Mouse (Mus musculus): Measurements from ENCODE around the gene Wnt2. TPM values are rescaled to one million over a fixed set of nuclear protein-coding genes. Genes with fewer than 3 reads are reported as not detected.
A peak's percentile ranks its signal among the peaks of the same experiment; 100 is the strongest.

The Wnt2 gene
- total and polyA plus RNA-seq, 3 experiments: not detected

GRCm38 (mm10) chr6:17951779-17952178 lies 78.6 kb downstream of the Wnt2 start:
- TF ChIP-seq HCFC1 (IDR thresholded peaks at IDR 0.05; ENCODE audit: low read depth, low read length): no peak
- no peak for TF ChIP-seq SMC3 (IDR thresholded peaks at IDR 0.05; ENCODE audit: low read depth, low read length)
- TF ChIP-seq RCOR1 (IDR thresholded peaks at IDR 0.05; ENCODE audit: low read depth, low read length): no peak
- no peak for TF ChIP-seq MXI1 (IDR thresholded peaks at IDR 0.05; ENCODE audit: low read depth, low read length)
- H3K9ac ChIP-seq (ENCODE audit: control insufficient read depth, low read depth, low read length, poor library complexity, severe bottlenecking): no peak overlapping the region

GRCm38 (mm10) chr6:17949103-17949502 lies 81.3 kb downstream of the Wnt2 start:
- TF ChIP-seq RCOR1 (IDR thresholded peaks at IDR 0.05; ENCODE audit: low read depth, low read length) (no peak), MXI1 (IDR thresholded peaks at IDR 0.05; ENCODE audit: low read depth, low read length) (no peak), KAT2A (conservative IDR thresholded peaks at IDR 0.05; ENCODE audit: low read depth, low read length) (no peak), USF2 (IDR thresholded peaks at IDR 0.05; ENCODE audit: borderline replicate concordance in 1 of 2, insufficient read depth in 1 of 2, low read depth in 1 of 2, low read length in 2 of 2) (no peak), ZMIZ1 (IDR thresholded peaks at IDR 0.05; ENCODE audit: low read depth, low read length) (no peak), MAX (IDR thresholded peaks at IDR 0.05; ENCODE audit: low read length) (no peak), MAFK (IDR thresholded peaks at IDR 0.05; ENCODE audit: borderline replicate concordance, low read depth, low read length) (no peak), ZC3H11A (IDR thresholded peaks at IDR 0.05; ENCODE audit: low read depth, low read length) (no peak), HCFC1 (IDR thresholded peaks at IDR 0.05; ENCODE audit: low read depth, low read length) (no peak), MEF2A (IDR thresholded peaks at IDR 0.05; ENCODE audit: extremely low read depth, insufficient replicate concordance, low read depth, low read length, poor library complexity, severe bottlenecking) (no peak)

More at GRCm38 (mm10) chr6:17951779-17952178, 78.6 kb downstream of the Wnt2 start:
- Histone ChIP-seq H3K27me3 (ENCODE audit: control insufficient read depth in 1 of 2, insufficient read depth in 2 of 2, low read length in 2 of 2) (no peaks in the 10 kb centered on the region), H3K9me3 (replicated peaks; ENCODE audit: insufficient read depth, low read length) (no peaks in the 10 kb centered on the region), H3K4me1 (ENCODE audit: control insufficient read depth in 1 of 2, insufficient read depth in 2 of 2, low read length in 2 of 2) (peaks cover 0 to 11% of the 10 kb centered on the region in 2 experiments; a peak in 2 of 4 replicates), H3K4me3 (ENCODE audit: control insufficient read depth in 1 of 2, insufficient read depth in 1 of 2, low read depth in 2 of 2, low read length in 2 of 2) (no peak overlapping the region), H3K27ac (ENCODE audit: control insufficient read depth, low read depth, low read length) (no peak overlapping the region), H3K36me3 (ENCODE audit: control insufficient read depth in 1 of 2, insufficient read depth in 2 of 2, low read length in 2 of 2) (peaks cover 0 to 5% of the 10 kb centered on the region in 2 experiments; a peak in 1 of 4 replicates), H3K79me2 (ENCODE audit: control insufficient read depth, insufficient read depth, low read length, poor library complexity) (no peaks in the 10 kb centered on the region)
- DNase-seq (ENCODE audit: low read depth, low spot score): no peak

GRCm38 (mm10) chr6:17947130-17947831 lies 83.1 kb downstream of the Wnt2 start:
- Histone ChIP-seq H3K27ac (ENCODE audit: control insufficient read depth, low read depth, low read length) (no peak overlapping the region), H3K27me3 (ENCODE audit: control insufficient read depth in 1 of 2, insufficient read depth in 2 of 2, low read length in 2 of 2) (no peaks in the 10 kb centered on the region), H3K9ac (ENCODE audit: control insufficient read depth, low read depth, low read length, poor library complexity, severe bottlenecking) (no peak overlapping the region), H3K9me3 (replicated peaks; ENCODE audit: insufficient read depth, low read length) (no peaks in the 10 kb centered on the region), H3K79me2 (ENCODE audit: control insufficient read depth, insufficient read depth, low read length, poor library complexity) (no peaks in the 10 kb centered on the region), H3K36me3 (ENCODE audit: control insufficient read depth in 1 of 2, insufficient read depth in 2 of 2, low read length in 2 of 2) (peaks cover 0 to 5% of the 10 kb centered on the region in 2 experiments; a peak in 1 of 4 replicates), H3K4me3 (ENCODE audit: control insufficient read depth in 1 of 2, insufficient read depth in 1 of 2, low read depth in 2 of 2, low read length in 2 of 2) (no peak overlapping the region), H3K4me1 (ENCODE audit: control insufficient read depth in 1 of 2, insufficient read depth in 2 of 2, low read length in 2 of 2) (peaks cover 0 to 11% of the 10 kb centered on the region in 2 experiments; a peak in 3 of 4 replicates)
- TF ChIP-seq BHLHE40 (IDR thresholded peaks at IDR 0.05; ENCODE audit: borderline replicate concordance, low read depth, low read length) (peak; percentile 61; the same call in 1 of the 2 replicates), MXI1 (IDR thresholded peaks at IDR 0.05; ENCODE audit: low read depth, low read length) (no peak), POLR2AphosphoS5 (IDR thresholded peaks at IDR 0.05; ENCODE audit: borderline replicate concordance, low read depth, low read length) (no peak), EP300 (IDR thresholded peaks at IDR 0.05; ENCODE audit: low read depth in 1 of 2, low read length in 2 of 2) (peak in 1 of 2 experiments; percentile 17; a peak in 1 of 4 replicates), SIN3A (IDR thresholded peaks at IDR 0.05; ENCODE audit: low read length) (no peak), MEF2A (IDR thresholded peaks at IDR 0.05; ENCODE audit: extremely low read depth, insufficient replicate concordance, low read depth, low read length, poor library complexity, severe bottlenecking) (no peak), GATA1 (IDR thresholded peaks at IDR 0.05; ENCODE audit: low read depth, low read length) (peak; percentile 26; the same call in 1 of the 2 replicates), CHD1 (IDR thresholded peaks at IDR 0.05; ENCODE audit: low read depth, low read length) (no peak), ETS1 (IDR thresholded peaks at IDR 0.05; ENCODE audit: low read depth, low read length) (no peak), MYB (IDR thresholded peaks at IDR 0.05; ENCODE audit: low read depth, low read length) (no peak), MAZ (IDR thresholded peaks at IDR 0.05; ENCODE audit: low read depth, low read length) (no peak), MAX (IDR thresholded peaks at IDR 0.05; ENCODE audit: low read length) (no peak)
- DNase-seq (ENCODE audit: low read depth, low spot score): peak; percentile 48

More at GRCm38 (mm10) chr6:17949103-17949502, 81.3 kb downstream of the Wnt2 start:
- no peaks in the 10 kb centered on the region for H3K27me3 ChIP-seq (ENCODE audit: control insufficient read depth in 1 of 2, insufficient read depth in 2 of 2, low read length in 2 of 2)
- no peak overlapping the region for H3K27ac ChIP-seq (ENCODE audit: control insufficient read depth, low read depth, low read length)
- no peaks in the 10 kb centered on the region for H3K9me3 ChIP-seq (replicated peaks; ENCODE audit: insufficient read depth, low read length)
- no peaks in the 10 kb centered on the region for H3K79me2 ChIP-seq (ENCODE audit: control insufficient read depth, insufficient read depth, low read length, poor library complexity)
- peaks cover 0 to 5% of the 10 kb centered on the region in 2 experiments; a peak in 1 of 4 replicates for H3K36me3 ChIP-seq (ENCODE audit: control insufficient read depth in 1 of 2, insufficient read depth in 2 of 2, low read length in 2 of 2)
- DNase-seq (ENCODE audit: low read depth, low spot score): no peak
- no peak overlapping the region for H3K9ac ChIP-seq (ENCODE audit: control insufficient read depth, low read depth, low read length, poor library complexity, severe bottlenecking)
- H3K4me3 ChIP-seq (ENCODE audit: control insufficient read depth in 1 of 2, insufficient read depth in 1 of 2, low read depth in 2 of 2, low read length in 2 of 2): no peak overlapping the region
- peaks cover 0 to 11% of the 10 kb centered on the region in 2 experiments; a peak in 3 of 4 replicates for H3K4me1 ChIP-seq (ENCODE audit: control insufficient read depth in 1 of 2, insufficient read depth in 2 of 2, low read length in 2 of 2)
